Mouse (Mus musculus) ovary, postnatal 36 days (tissue): ENCODE measurements around the gene Thtpa.
A peak's percentile ranks its signal among the peaks of the same experiment; 100 is the strongest.

Source experiments
- DNase-seq: peaks from one replicate; pipeline ENCODE4 v3.0.0; 2022; ENCODE audit warnings: low spot score, mixed read lengths

Thtpa gene

GRCm38 (mm10) chr14:55105836-55106809 lies 11.5 kb downstream of the Thtpa start, which contains the start of gene Ap1g2:
Gene Ap1g2 (minus strand): TSS chr14:55106593.
- peak; percentile 82 for DNase-seq

- no peak for DNase-seq
Observed at GRCm38 (mm10) chr14:55106990-55107389, 12.4 kb downstream of the Thtpa start.

DNA sequence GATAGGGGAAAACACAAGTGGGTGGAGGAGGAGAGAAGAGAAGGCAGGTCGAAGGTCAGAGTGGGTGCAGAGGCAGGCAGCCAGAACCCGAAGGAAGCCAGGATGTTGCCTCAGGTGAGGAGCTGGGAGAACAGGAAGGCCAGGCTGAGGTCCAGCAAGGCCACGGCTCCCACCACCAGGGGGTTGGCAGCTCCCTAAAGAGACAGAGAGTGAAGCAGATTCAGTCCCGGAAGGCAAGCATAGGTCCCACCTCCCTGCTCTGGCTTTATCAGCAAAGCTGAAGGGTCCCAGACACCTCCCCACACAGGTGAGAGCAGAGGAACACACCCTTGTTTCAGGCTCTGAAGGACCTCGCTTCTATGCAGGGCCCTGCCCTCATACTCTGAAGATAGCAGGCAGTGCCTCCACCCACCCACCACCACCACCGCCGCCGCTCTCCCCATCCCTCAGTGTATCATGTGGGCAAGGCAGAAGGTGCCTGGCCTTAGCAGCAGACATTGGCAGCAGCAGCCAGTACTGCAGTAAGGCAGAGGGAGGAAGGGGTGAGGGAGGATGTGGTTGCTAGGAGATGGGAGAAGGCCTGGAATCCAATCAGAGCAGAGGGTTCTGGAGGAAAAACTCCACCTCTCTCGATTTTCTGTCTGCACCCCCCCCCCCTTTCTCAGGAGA lies 13.8 kb downstream of the Thtpa start:
- DNase-seq = no peak

- DNase-seq = no peak
Observed at GRCm38 (mm10) chr14:55109048-55109873, 14.7 kb downstream of the Thtpa start.

DNA sequence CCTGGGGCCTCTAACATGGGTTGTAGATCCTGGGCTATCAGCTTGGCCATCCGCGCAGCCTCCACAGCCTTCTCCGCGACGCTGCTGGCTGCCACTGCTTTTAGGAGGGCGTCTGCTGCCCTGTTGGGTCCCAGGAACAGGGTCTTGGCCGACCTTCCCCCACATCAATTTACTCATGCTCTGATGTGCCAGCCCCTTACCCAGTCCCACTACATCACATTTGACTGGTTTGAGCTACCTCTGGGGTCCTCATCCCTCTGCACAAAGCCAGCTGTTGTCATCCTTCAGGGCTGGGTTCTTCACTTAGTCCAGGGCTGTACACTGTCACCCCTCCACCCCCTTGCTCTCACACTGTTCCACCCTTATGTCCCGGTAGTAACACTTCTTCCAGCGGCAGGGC lies 15.5 kb downstream of the Thtpa start:
- DNase-seq = no peak

GRCm38 (mm10) chr14:55111720-55112119 lies 17.1 kb downstream of the Thtpa start:
- DNase-seq = no peak

- DNase-seq = no peak
Observed at GRCm38 (mm10) chr14:55113351-55113974, 18.9 kb downstream of the Thtpa start.

DNA sequence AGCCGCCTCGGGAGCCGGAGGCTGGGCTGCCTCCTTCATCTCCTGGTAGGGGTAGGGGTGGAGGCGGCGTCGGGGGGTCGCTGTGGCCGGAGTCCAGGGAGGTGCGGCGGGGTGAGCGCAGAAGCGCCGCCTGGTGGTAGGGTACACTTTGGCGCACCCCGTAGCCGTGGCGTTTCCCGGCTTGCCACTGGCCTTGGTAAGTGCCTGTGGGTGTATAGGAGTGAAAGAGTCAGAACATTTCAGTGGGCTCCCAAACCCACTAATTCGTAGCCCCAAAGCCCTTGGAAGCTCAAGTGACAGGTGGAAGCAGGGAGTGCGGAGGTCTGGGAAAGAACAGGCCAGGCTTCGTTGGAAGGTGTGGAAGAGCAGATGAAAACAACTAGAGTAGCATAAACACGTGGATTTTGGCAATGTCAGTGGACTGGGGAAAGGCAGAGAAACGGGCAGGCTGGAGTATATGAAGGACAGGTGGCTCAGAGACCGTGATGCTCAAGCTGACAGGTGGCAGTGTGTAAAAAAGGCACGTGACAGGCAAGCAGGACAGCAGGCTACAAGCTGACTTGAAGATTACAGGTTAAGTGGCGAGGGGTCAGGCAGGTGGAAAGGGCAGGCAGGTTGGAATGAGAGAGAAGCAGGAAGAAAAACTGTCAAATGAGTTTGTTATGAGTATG lies 19.5 kb downstream of the Thtpa start:
- no peak for DNase-seq

DNA sequence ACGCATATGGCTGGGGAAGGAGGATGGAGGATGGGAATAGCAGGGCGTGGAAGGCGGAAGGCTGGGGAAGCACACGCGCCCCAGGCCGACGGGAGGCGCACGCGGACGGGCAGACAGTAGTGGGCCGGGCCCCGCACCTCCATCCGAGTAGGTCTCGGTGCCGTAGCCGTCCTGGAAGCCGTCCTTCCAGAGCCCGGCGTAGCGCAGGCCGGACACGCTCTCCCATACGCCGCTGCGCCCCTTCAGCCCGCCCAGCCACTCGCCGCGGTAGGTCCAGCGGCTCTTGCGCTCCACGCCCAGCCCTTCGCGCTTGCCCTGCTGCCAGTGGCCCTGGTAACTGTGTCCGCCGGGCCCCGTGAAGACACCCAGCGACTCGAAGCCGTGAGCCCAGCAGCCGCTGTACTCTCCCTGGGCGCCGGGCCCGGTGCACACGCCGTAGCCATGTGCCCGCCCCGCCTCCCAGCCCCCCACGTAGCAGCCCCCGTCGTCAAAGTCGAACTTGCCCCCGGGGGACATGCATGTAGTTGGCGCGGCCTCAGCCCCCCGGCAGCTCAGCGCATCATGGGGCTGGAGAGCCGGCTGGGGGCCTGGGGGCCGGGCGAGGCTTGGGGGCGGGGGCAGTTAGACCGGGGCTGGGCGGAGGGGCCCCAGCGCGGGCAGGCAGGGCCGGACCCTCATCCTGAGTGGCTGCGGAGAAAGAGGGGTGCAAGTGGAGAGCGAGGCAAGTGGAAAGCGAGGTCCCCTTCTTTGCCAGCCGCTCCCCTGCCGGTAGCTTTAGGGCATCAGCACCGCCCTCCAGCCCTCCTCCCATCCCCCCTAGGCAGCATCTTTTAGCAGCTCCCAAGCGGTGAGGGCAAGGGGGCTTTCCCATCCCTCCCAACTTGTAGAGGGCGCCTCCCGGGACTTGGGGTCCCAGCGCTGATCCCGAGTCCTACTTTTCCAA lies 20.4 kb downstream of the Thtpa start:
- DNase-seq = peak; percentile 63

DNA sequence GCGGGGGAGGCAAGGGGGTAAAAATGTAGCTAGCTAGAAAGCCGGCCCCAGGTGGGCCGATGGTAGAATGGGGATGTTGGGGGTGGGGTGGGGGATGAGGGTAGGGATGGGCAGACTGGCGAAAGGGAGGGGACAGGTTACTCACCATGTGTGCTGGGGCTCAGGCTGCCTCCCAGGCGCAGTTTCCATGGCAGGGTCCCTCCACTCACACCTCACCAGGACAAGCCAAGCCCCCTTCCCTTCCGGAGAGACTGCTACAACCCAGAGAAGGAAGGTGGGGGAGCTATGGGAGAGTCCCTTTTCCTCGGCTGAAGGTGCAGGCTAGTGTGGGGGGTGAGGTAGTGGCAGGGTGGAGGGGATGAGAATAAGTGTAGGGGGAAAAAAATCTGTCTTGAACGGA lies 21.3 kb downstream of the Thtpa start:
- DNase-seq = no peak

DNA sequence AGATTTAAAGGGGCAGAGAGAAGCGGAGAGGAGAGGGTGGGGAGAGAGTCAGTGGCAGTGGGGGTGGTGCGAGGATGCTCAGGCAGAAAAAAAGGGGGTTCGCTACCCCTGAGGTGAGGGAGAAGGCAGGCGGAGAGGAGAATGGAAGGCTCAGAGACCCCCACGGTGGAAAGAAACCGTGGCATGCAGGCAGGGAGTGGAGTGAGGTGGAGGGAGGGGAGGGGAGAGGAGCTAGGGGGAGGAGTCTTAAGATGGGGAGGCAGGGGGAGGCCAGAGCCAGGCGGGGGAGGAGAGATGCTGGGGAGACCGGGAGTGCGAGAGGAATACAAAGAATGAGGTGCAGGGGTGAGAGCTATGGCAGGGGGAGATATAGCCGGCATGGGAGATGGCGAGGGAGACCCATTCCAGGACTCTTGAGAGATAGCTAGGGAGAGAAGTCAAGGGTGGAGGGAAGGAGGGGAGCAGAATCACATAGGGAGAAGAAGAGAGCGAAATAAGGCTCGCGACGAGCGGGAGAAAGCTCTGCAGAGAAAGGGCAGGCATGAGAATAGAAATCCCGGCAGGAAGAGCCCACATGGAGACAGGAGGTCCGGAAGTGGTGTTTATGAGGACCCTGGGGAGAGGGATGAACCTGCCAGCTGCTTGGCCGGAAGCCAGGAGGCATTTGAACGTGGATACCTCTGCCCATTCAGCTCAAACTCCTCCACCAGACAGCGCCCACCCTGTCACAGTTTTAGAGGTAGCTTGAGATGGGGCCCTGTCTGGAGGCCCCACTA lies 22.0 kb downstream of the Thtpa start, which contains the start of gene Jph4:
Gene Jph4 (minus strand): TSS at position 511 of the 776 bp plus-strand sequence.
- no peak for DNase-seq

DNA sequence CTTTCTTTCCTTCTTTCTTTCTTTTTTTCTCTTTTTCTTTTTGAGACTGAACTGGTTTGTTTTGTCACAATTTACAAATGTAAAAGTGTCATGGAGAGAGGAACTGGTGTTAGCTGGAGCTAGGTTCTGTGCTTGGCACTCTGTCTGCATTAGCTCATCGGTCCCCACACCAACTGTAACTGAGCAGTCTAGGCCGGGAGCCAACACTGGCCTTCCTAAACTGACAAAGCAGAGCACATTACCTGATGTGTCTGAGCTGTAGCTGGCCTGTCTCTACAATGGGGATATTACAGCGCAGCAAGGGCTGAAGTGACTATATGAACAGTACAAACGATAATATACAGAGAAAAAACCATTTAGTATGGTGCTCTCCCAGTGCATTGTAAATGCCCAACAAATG lies 24.3 kb downstream of the Thtpa start:
- DNase-seq = no peak

- DNase-seq = no peak
Observed at GRCm38 (mm10) chr14:55119421-55120134, 25.0 kb downstream of the Thtpa start.

- DNase-seq = peak; percentile 80
Observed at GRCm38 (mm10) chr14:55121947-55122346, 27.4 kb downstream of the Thtpa start.

GRCm38 (mm10) chr14:55122359-55122758 lies 27.8 kb downstream of the Thtpa start:
- DNase-seq = no peak

DNA sequence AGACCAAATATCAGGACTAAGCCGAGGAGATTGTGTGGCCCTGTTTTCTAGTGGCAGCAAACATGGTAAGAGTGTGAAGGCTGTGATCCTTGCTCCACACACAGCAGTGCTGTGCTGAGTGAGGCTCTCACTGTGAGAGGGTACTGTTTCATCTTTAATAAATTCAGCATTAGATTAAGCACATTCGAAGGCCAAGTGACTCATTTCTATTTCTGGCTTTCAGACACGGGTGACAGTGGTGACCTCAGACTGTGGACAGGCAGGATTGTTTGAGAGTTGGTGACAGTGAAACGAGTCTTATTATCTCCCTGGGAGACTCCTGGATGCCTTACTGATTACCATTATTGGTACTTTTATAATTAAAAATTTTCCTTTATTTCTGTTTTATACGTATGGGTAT lies 31.1 kb downstream of the Thtpa start:
- no peak for DNase-seq

GRCm38 (mm10) chr14:55126521-55126920 lies 31.9 kb downstream of the Thtpa start:
- no peak for DNase-seq

- DNase-seq = no peak
Observed at GRCm38 (mm10) chr14:55135676-55136075, 41.1 kb downstream of the Thtpa start.
